Mouse (Mus musculus): ENCODE measurements around the gene Cplx3. TPM values are rescaled to one million over a fixed set of nuclear protein-coding genes. Genes with fewer than 3 reads are reported as not detected.

The Cplx3 gene
- polyA plus RNA-seq, 1 experiment from 2014 or later, result not detected

DNA sequence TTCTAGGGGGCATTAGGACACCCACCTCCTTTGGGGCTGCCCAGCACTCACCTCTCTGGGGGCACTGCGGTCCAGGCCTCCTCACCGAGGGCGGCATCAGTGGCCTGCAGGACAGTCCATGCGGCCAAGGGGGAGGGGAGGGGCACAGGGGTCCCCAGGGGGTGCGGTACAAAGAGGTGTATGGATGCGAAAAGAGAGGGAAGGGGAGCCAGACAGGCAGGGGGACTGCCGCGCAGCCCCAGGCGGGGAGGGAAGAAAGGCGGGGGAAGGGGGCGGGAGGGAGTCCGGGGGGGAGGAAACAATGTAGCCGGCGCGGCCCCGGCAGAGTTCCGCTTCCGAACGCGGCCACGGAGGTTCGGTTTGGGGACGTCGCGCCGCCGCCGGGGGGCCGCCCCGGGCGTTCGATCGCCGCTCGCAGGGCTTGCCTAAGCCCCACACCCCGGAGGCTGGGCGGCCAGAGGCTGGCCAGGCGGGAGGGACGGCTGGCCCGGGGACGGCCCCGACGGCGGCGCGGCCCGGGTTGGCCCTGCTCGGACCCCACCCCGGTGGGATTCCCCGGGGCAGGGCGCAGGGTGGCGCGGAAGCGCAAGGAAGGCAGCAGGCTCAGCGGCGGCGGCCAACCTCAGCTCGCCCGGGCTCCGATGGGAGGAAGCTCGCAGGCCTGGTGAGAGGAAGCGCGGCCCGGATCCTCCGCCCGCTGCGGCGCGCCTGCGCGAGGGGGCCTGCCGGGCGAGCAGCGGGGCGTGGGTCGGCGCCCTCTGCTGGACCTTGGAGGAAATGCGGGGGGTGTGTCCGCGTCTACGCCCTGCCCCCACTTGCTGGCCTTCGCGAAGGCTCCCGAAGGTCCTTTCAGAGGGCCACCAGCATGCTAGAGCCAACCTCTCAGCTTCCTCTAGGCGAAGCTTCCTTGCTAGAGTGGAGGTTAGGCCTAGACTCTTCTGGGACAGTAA is 39.1 kb upstream of the Cplx3 start:
- ATAC-seq (replicated peaks; ENCODE audit: insufficient number of reproducible peaks, insufficient read depth, low FRiP score, low read depth), result peak; percentile 89
- WGBS, result under 1% methylated on average over 76 of the region's 85 CpGs
- Histone ChIP-seq H3K4me2 (peak overlapping the region; percentile 81), H3K36me3 (no peaks in the 10 kb centered on the region), H3K9ac (peak overlapping the region; percentile 94), H3K4me3 (peak overlapping the region; percentile 82), H3K27ac (peak overlapping the region; percentile 98), H3K4me1 (replicated peaks) (peaks cover 45% of the 10 kb centered on the region), H3K27me3 (no peaks in the 10 kb centered on the region), H3K9me3 (replicated peaks) (no peaks in the 10 kb centered on the region)

DNA sequence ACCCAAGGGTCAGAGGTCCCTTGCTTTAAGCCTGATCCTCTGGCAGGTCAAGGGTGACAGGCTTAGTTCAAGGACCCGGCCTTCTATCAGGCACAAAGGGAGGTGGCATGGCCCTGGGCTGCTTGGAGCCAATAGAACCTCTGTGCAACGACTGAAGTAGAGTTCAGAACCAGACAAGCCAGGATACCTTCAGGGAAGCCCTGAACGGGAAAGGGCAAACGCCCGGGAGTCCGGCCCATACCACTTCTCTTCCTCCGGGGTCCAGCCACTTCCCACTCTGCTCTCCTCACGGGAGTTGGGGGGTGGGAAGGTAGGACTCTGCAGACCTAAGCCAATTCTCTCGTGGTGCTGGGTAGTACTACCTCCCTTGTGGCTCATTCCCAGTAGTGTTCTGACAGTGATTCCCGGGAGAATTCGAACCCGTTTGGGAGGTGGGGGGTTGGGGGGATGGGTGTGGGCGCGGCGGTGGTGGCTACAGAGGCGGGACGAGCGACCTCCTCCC is 38.4 kb upstream of the Cplx3 start:
- H3K4me1 ChIP-seq (replicated peaks), result peaks cover 52% of the 10 kb centered on the region
- WGBS, result 1% methylated on average over 18 of the region's 18 CpGs

DNA sequence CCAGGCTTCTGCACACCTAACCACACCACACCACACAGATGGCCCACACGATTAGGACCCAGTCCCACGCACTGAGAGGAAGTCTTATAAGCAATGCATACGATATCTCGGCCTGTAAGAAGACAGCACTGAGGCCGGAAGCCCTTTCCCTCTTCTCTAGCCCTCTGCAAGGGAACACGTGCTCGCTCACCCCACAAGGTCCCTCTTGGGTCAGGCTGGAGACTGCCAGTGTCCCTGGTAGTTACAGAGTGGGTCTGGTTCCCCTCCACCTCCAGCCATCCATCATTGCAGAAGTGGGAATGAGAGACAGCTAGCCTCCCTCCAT is 37.7 kb upstream of the Cplx3 start:
- no peaks in the 10 kb centered on the region for H3K36me3 ChIP-seq
- peaks cover 59% of the 10 kb centered on the region for H3K4me1 ChIP-seq (replicated peaks)
- H3K4me3 ChIP-seq, result peak overlapping the region; percentile 82
- no peak for ATAC-seq (replicated peaks; ENCODE audit: insufficient number of reproducible peaks, insufficient read depth, low FRiP score, low read depth)
- WGBS, result 46% methylated on average over 7 of the region's 7 CpGs
- H3K27ac ChIP-seq, result no peak overlapping the region
- peak overlapping the region; percentile 94; the same call in 1 of the 2 replicates for H3K9ac ChIP-seq
- H3K4me2 ChIP-seq, result peak overlapping the region; percentile 81
- no peaks in the 10 kb centered on the region for H3K9me3 ChIP-seq (replicated peaks)
- H3K27me3 ChIP-seq, result no peaks in the 10 kb centered on the region

More for the DNA sequence above, 38.4 kb upstream of the Cplx3 start:
- Histone ChIP-seq H3K9ac (peak overlapping the region; percentile 94), H3K27ac (peak overlapping the region; percentile 98), H3K4me3 (peak overlapping the region; percentile 82), H3K27me3 (no peaks in the 10 kb centered on the region), H3K36me3 (no peaks in the 10 kb centered on the region), H3K9me3 (replicated peaks) (no peaks in the 10 kb centered on the region), H3K4me2 (peak overlapping the region; percentile 81)
- ATAC-seq (replicated peaks; ENCODE audit: insufficient number of reproducible peaks, insufficient read depth, low FRiP score, low read depth), result no peak

DNA sequence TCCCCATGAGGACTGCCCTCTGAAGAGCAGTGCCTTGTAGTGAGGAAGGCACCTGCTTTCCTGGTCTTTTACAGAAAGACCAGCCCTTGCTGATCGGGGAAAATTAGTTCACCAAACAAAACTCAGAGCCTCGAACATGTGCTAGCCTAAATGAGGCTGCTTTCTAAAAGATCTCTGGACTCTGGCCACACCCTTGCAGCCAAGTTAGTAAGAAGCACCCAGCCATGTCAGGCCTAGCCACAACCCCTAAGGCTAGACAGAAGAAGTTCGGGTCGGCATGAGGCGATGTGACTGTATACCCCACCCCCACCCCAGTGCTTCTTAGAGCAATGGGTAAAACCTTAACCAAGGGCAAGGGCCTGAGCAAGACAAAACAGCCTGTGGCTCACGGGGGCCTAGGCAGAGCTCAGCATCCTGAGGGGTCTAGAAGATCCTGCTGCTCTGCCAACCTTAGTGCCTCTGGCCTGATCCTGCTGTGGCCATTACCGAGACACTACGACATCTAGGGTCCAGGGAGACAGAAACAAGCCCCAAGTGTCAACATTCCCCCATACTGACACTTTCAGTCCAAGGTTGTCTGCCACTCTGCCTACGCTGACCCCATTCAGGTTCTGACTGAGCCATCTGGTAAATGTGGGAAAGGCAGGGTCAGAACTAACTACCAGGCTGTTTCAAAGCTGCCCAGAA is 37.2 kb upstream of the Cplx3 start:
- H3K27me3 ChIP-seq, result no peaks in the 10 kb centered on the region
- H3K9ac ChIP-seq, result peak overlapping the region; percentile 94; the same call in 1 of the 2 replicates
- no peak for ATAC-seq (replicated peaks; ENCODE audit: insufficient number of reproducible peaks, insufficient read depth, low FRiP score, low read depth)
- peak overlapping the region; percentile 82 for H3K4me3 ChIP-seq
- WGBS, result 65% methylated on average over 9 of the region's 9 CpGs
- H3K27ac ChIP-seq, result no peak overlapping the region
- peak overlapping the region; percentile 81 for H3K4me2 ChIP-seq
- H3K9me3 ChIP-seq (replicated peaks), result no peaks in the 10 kb centered on the region
- H3K4me1 ChIP-seq (replicated peaks), result peaks cover 64% of the 10 kb centered on the region
- no peaks in the 10 kb centered on the region for H3K36me3 ChIP-seq

DNA sequence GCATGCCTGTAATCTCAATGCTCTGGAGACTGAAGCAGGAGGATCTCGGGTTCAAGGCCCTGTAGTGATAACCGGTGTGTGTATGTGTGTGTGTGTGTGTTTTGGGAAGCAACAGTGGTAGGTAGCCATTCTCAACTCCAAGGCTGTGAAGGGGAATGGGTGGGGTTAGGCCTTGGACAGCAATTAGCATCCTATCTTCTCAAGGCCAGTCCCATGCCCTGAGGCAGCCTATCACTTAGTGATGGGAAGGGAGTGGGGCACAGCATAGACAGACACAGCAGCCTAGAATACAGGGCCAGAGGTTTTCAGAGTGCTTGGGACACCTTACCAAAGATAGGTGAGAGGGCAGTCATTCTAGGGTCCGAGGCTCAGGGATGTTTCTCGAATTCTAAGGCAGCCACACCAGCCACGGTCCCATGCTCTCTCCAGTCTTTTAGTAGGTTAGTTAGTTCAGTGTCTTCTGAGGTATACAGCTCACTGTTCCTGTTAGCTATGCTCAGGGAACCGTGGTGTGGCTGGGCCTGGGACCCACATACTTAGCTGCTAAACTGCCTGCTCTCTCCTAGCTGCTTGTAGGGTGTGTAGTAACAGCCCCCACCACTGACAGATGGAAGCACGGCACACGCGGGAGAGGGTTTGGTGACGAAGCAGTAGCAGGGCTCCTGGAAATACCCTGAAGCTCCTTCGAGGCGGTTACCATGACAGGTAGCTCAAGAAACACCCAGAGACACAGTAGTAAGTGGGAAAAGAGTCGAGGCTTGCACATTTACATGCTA is 35.9 kb upstream of the Cplx3 start:
- Histone ChIP-seq H3K4me2 (peak overlapping the region; percentile 81; the same call in 1 of the 2 replicates), H3K27ac (0 out of 2 replicates have a peak overlapping the region, but pooled peaks have one; percentile 94), H3K36me3 (no peaks in the 10 kb centered on the region), H3K4me1 (replicated peaks) (peaks cover 78% of the 10 kb centered on the region), H3K9ac (no peak overlapping the region), H3K4me3 (no peak overlapping the region), H3K27me3 (no peaks in the 10 kb centered on the region), H3K9me3 (replicated peaks) (no peaks in the 10 kb centered on the region)
- 82% methylated on average over 13 of the region's 13 CpGs for WGBS
- no peak for ATAC-seq (replicated peaks; ENCODE audit: insufficient number of reproducible peaks, insufficient read depth, low FRiP score, low read depth)

DNA sequence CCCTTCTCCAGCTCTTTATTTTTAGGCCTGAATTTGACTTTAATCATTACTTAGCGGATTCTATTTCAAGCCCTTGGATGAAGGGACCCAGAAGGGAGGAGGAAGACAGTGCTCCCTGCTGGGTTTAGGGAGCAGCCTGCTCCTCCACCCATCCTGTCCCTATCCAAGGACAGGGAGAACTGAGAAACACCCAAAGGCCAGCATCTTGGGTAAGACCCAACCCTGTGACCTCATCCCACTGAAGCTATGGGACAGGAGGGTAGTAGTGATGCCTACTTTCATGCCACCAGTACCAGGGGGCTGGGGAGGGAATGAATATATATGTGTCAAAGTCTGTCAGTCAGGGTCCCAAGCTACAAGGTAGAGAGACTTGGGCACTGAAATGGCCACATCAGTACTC is 34.9 kb upstream of the Cplx3 start:
- WGBS, result 48% methylated on average over 1 of the region's 1 CpGs
- Histone ChIP-seq H3K27me3 (no peaks in the 10 kb centered on the region), H3K4me3 (no peak overlapping the region), H3K9ac (0 out of 2 replicates have a peak overlapping the region, but pooled peaks have one; percentile 41), H3K4me1 (replicated peaks) (peaks cover 86% of the 10 kb centered on the region), H3K9me3 (replicated peaks) (no peaks in the 10 kb centered on the region), H3K4me2 (peak overlapping the region; percentile 54), H3K36me3 (no peaks in the 10 kb centered on the region), H3K27ac (peak overlapping the region; percentile 94)
- no peak for ATAC-seq (replicated peaks; ENCODE audit: insufficient number of reproducible peaks, insufficient read depth, low FRiP score, low read depth)

DNA sequence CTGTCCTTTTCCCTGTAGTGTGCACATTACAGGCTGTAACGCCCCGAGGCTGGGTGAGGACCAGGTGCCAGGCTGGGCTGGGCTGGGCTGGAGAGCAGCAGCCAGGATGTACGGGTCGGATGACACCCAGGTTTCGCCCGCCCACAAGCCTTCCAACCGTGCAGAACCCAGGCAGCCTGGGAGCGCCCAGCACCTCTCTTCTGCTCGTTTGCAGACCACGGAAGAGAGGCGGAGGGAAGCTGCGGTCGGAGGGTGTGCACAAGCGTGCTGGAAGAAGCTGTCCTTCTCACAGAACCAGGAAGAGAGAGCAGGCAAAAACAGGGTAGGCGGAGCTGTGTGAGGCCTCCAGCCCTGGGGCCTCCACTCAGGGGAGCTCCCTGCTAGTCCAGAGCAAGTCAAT is 34.3 kb upstream of the Cplx3 start:
- Histone ChIP-seq H3K4me1 (replicated peaks) (peaks cover 81% of the 10 kb centered on the region), H3K4me2 (peak overlapping the region; percentile 54), H3K9me3 (replicated peaks) (no peaks in the 10 kb centered on the region), H3K36me3 (no peaks in the 10 kb centered on the region), H3K4me3 (peak overlapping the region; percentile 23), H3K27ac (peak overlapping the region; percentile 94), H3K27me3 (no peaks in the 10 kb centered on the region), H3K9ac (peak overlapping the region; percentile 41)
- ATAC-seq (replicated peaks; ENCODE audit: insufficient number of reproducible peaks, insufficient read depth, low FRiP score, low read depth), result peak; percentile 13
- WGBS, result 10% methylated on average over 15 of the region's 15 CpGs

DNA sequence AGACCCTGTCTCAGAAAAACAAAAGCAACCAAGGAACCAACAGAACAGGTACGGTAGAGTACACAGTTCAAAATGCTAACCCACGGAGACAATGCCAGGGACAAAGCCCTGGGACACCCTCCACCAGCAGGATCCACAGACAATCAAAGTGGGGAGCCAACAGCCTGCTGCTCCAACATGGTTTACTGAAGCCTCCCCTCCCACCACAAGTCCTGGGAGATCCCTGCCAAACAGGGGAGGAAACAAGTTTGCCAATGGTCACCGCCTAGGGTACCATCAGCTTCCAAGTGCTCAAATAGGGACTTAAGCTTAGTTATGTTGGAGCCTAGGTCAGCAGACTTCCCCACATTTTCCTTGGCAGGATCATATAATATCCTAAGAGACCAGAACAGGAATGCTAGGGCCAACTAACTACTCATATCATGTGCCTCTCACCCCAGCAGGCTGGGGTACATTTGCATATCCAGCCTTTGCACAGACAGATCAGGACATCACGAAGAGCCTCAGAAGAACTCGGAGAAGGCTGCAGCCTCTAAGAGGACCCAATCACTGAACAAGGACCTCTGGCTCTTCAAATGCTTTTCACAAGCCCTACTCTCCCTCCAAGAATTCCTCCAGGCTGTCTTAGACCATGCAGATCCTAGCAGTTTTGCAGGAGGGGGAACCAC is 33.7 kb upstream of the Cplx3 start:
- Histone ChIP-seq H3K4me2 (peak overlapping the region; percentile 54), H3K9me3 (replicated peaks) (no peaks in the 10 kb centered on the region), H3K27ac (peak overlapping the region; percentile 94), H3K9ac (peak overlapping the region; percentile 41), H3K27me3 (no peaks in the 10 kb centered on the region), H3K36me3 (no peaks in the 10 kb centered on the region), H3K4me1 (replicated peaks) (peaks cover 81% of the 10 kb centered on the region), H3K4me3 (peak overlapping the region; percentile 23)
- 68% methylated on average over 5 of the region's 5 CpGs for WGBS
- ATAC-seq (replicated peaks; ENCODE audit: insufficient number of reproducible peaks, insufficient read depth, low FRiP score, low read depth), result no peak

DNA sequence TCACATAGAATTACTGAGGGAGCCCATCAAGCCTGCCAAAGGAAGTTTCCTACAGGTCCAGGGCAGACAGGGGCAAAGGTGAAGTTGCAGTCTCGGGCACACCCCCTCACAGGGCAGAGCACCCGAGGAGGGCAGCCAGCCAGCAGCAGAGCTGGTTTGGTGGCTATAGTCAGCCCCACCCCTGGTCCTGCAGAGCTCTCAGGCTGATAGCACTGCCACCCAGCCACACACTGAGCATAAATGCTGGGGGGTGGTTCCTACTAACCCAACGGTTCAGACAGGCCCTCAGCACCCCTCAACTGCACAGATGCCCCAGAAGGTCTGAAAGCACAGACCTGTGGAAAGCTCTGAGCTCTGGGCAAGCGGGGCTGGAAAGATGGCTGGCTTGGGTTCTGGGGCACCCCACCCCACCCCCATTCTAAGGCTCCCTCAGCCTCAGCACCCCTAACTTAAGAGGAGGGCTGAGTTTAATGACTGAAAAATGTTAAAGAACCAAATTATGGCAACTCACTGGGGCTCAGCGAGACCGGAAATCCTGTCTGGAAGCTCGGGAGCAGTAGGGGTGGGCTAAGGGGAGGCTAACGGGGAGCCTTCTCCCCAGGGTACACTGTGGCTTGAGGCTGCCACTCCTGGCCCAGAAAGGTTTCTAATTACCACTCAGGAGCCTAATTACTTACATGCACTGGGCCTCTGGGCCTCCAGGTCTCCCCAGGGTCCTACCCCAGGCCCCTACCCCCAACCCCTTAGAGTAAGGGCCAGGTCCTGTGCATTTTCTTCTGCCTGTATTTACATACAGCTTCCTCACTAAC is 32.8 kb upstream of the Cplx3 start:
- 35% methylated on average over 8 of the region's 8 CpGs for WGBS
- no peak overlapping the region for H3K4me3 ChIP-seq
- H3K27ac ChIP-seq, result peak overlapping the region; percentile 94
- peak overlapping the region; percentile 54 for H3K4me2 ChIP-seq
- ATAC-seq (replicated peaks; ENCODE audit: insufficient number of reproducible peaks, insufficient read depth, low FRiP score, low read depth), result peak; percentile 31
- no peaks in the 10 kb centered on the region for H3K27me3 ChIP-seq
- no peaks in the 10 kb centered on the region for H3K9me3 ChIP-seq (replicated peaks)
- H3K36me3 ChIP-seq, result no peaks in the 10 kb centered on the region
- H3K9ac ChIP-seq, result peak overlapping the region; percentile 34
- H3K4me1 ChIP-seq (replicated peaks), result peaks cover 80% of the 10 kb centered on the region
